Mouse (Mus musculus): ENCODE data around the gene Tceanc. TPM values are rescaled to one million over a fixed set of nuclear protein-coding genes. Genes with fewer than 3 reads are reported as not detected.

The Tceanc gene
- polyA plus RNA-seq (2014; fragmentation: Illumina TruSeq; extraction: RNeasy Lipid Tissue Mini Kit (QIAGEN cat#74804)): 15.9 TPM

DNA sequence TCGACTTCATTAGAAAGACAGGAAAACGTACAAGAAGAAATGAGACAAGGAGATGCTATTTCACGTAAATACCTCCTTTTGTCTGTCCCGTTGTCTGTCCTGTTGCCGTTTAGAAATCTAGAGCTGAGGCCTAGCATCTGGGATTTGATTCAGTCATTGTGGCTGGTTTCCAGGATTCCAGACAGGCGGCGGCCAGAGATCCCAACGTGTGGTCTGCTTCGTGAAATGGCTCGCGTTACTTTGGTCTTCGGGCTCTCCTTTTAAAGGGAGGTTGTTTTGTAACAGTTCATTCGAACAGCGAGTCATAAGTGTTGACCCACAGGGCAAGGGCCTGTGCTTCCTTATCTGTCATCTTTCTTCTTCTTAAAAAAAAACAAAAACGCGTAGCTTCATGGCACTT is at the start of gene Tceanc:
Gene Tceanc (minus strand): TSS at position 223 of the 400 bp plus-strand sequence.

DNA sequence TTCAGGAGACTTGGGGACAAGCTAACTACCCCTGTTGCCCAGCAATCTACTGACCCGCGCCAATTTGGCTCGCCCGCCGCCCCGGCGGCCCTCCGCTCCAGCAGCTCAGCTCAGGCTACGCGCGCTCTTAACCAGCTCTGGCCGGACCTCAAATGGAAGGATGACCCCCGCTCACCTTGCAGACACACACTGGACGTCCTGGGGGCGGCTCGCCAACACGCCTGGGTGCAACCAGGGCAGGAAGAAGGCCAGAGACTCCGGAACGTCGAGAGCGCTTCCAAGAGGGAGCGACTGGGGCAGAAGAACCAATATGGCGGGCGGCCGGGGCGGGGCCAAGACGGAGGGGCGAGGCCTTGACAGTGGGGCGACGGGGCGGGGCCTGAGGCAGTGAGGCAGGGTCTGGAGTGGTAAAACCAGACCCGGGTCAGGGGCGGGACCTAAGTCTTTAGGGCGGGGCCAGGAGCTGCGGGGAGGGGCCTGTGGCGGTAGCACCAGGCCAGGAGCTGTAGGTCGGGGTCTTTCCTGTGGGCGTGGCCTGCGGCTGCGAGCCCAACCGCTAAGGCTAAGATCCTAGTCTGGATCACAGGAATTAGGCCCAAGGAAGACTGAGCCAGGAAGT is 38.9 kb downstream of the Tceanc start, which contains the start of gene Rab9:
Gene Rab9 (minus strand): TSS at position 503 of the 619 bp plus-strand sequence.

Other genes with a start within 250 kb of the Tceanc start
- gene Trappc2, start 78.0 kb downstream of the Tceanc start, polyA plus RNA-seq (2014; fragmentation: Illumina TruSeq; extraction: RNeasy Lipid Tissue Mini Kit (QIAGEN cat#74804)): 81.2 TPM
- 29.4 TPM for gene Ofd1, start 77.9 kb downstream of the Tceanc start, polyA plus RNA-seq (2014; fragmentation: Illumina TruSeq; extraction: RNeasy Lipid Tissue Mini Kit (QIAGEN cat#74804))
- gene Rab9, start 38.7 kb downstream of the Tceanc start, polyA plus RNA-seq (2014; fragmentation: Illumina TruSeq; extraction: RNeasy Lipid Tissue Mini Kit (QIAGEN cat#74804)): 143 TPM
- 36.9 TPM for gene Egfl6, start 67.2 kb upstream of the Tceanc start, polyA plus RNA-seq (2014; fragmentation: Illumina TruSeq; extraction: RNeasy Lipid Tissue Mini Kit (QIAGEN cat#74804))